Mouse (Mus musculus) cerebellum, adult 2 months (tissue): ENCODE data around the gene Hap1.
A peak's percentile ranks its signal among the peaks of the same experiment; 100 is the strongest.

Source experiments
- CTCF ChIP-seq: fragments of 200-500 bp; IDR thresholded peaks from 2 replicates; pipeline ENCODE4 v1.5.1; 2011; ENCODE audit warnings: low read depth, mild to moderate bottlenecking, control low read depth, low read length, moderate library complexity, borderline replicate concordance; ENCODE audit not compliant: insufficient read depth
- POLR2A ChIP-seq: fragments of 200-500 bp; IDR thresholded peaks from 2 replicates; pipeline ENCODE4 v1.6.1; 2011; ENCODE audit warnings: low read length, control low read depth, borderline replicate concordance; ENCODE audit not compliant: insufficient read depth

GRCm38 (mm10) chr11:100319492-100320171 is 36.3 kb downstream of the Hap1 start, which contains the start of gene Eif1:
- TF ChIP-seq CTCF (no peak), POLR2A (peak; percentile 58; the same call in 1 of the 2 replicates)
